Mouse (Mus musculus): Measurements from ENCODE around the gene Sntg2. TPM values are rescaled to one million over a fixed set of nuclear protein-coding genes. Genes with fewer than 3 reads are reported as not detected.

The Sntg2 gene
- not detected in 2 replicates for polyA plus RNA-seq (2011; ENCODE audit: insufficient read depth, insufficient read length, low replicate concordance, missing spikeins)

DNA sequence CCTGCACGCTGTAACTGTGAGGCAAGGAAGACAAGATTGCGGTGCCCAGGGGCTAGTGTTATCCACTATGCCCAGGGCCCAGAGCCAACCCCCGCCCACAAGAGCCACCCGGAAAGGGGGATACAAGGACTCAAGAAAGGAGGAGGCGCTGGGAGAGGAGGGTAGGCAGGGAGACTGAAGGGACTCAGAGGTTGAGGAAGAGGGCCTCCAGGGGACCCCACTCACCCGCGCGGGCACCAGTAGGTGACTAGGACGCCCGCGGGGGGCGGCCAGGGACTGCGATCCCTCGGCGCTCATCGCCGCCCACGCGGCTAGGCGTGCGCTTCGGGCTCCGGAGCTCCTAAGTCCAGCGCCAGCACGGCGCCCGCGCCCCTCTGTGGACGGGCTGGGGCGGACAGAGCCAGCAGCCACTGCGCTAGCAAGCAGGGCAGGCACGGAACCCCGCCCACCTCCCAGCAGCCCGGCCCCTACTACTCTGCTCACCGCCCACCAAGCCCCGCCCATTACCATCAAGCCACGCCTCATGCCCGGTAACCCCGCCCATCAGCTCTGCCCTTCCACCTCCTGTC lies at the start of gene Sntg2:
Sntg2 (minus strand) TSS at position 443 of the 569 bp plus-strand sequence.
- no peak for TF ChIP-seq CTCF (IDR thresholded peaks at IDR 0.05; ENCODE audit: control insufficient read depth, insufficient read depth, low read length)
- no peak for TF ChIP-seq POLR2A (IDR thresholded peaks at IDR 0.05; ENCODE audit: borderline replicate concordance, control insufficient read depth, low read depth, low read length)
- 1% methylated on average over 37 of the region's 39 CpGs for WGBS
- Histone ChIP-seq H3K4me3 (replicated peaks; ENCODE audit: control insufficient read depth, low read depth, low read length) (no peak within 1 kb of the TSS), H3K27ac (ENCODE audit: control insufficient read depth, insufficient read depth, low read depth, low read length, poor library complexity) (no peak within 1 kb of the TSS), H3K4me1 (ENCODE audit: control insufficient read depth, insufficient read depth, low read length) (no peaks in the 10 kb centered on the region; the same call in 1 of the 2 replicates)

DNA sequence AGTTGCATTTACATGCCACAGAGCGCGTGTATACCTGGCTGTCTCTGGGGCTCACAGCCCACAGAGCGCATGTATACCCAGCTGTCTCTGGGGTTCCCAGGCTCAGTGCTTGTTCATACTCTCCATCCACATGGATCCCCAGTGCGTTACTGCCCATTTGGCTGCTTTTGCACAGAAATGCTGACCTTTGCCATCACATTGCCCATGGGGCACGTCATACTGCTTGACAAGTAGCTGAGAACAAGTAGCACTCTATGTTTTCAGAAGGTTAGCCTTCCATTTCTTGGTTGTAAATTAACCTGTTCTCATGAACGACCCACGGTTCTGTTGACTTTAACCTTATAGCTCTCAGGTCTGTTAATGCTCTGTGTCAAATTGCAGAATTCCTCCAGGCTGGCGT lies 43.4 kb upstream of the Sntg2 start:
- no peak overlapping the region for H3K27ac ChIP-seq (ENCODE audit: control insufficient read depth, insufficient read depth, low read depth, low read length, poor library complexity)
- H3K4me3 ChIP-seq (replicated peaks; ENCODE audit: control insufficient read depth, low read depth, low read length) = no peak overlapping the region
- TF ChIP-seq POLR2A (IDR thresholded peaks at IDR 0.05; ENCODE audit: borderline replicate concordance, control insufficient read depth, low read depth, low read length) (no peak), CTCF (IDR thresholded peaks at IDR 0.05; ENCODE audit: control insufficient read depth, insufficient read depth, low read length) (no peak)
- no peaks in the 10 kb centered on the region for H3K4me1 ChIP-seq (ENCODE audit: control insufficient read depth, insufficient read depth, low read length)
- WGBS = 79% methylated on average over 8 of the region's 8 CpGs

- WGBS = 61% methylated on average over 6 of the region's 6 CpGs
Observed at GRCm38 (mm10) chr12:30415981-30416380, 42.8 kb upstream of the Sntg2 start.

GRCm38 (mm10) chr12:30402651-30403050 lies 29.5 kb upstream of the Sntg2 start:
- no peak overlapping the region for H3K27ac ChIP-seq (ENCODE audit: control insufficient read depth, insufficient read depth, low read depth, low read length, poor library complexity)
- TF ChIP-seq CTCF (IDR thresholded peaks at IDR 0.05; ENCODE audit: control insufficient read depth, insufficient read depth, low read length) (no peak), POLR2A (IDR thresholded peaks at IDR 0.05; ENCODE audit: borderline replicate concordance, control insufficient read depth, low read depth, low read length) (no peak)
- no peaks in the 10 kb centered on the region for H3K4me1 ChIP-seq (ENCODE audit: control insufficient read depth, insufficient read depth, low read length)
- no peak overlapping the region for H3K4me3 ChIP-seq (replicated peaks; ENCODE audit: control insufficient read depth, low read depth, low read length)

More at GRCm38 (mm10) chr12:30415981-30416380, 42.8 kb upstream of the Sntg2 start:
- Histone ChIP-seq H3K4me3 (replicated peaks; ENCODE audit: control insufficient read depth, low read depth, low read length) (no peak overlapping the region), H3K27ac (ENCODE audit: control insufficient read depth, insufficient read depth, low read depth, low read length, poor library complexity) (no peak overlapping the region), H3K4me1 (ENCODE audit: control insufficient read depth, insufficient read depth, low read length) (no peaks in the 10 kb centered on the region)
- no peak for TF ChIP-seq POLR2A (IDR thresholded peaks at IDR 0.05; ENCODE audit: borderline replicate concordance, control insufficient read depth, low read depth, low read length)
- TF ChIP-seq CTCF (IDR thresholded peaks at IDR 0.05; ENCODE audit: control insufficient read depth, insufficient read depth, low read length) = no peak

DNA sequence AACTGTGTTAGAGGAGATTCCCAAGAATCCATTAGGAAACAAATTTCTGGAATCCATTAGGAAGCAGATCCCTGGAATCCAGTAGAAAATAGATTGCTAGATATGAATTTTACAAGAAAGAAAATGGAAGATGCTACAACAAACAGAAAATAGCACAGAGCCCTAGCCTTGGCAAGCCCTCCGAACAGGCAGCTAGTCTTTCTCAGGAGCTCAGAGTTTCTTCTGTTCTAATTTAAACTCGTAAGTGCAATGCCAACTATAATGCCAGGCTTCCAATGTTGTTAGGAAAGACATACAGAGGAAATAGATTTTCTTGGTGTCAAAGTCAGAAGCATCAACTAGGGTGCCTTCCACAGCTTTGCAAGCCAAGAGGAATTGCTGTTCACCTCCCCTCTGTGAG lies 27.4 kb upstream of the Sntg2 start:
- no peaks in the 10 kb centered on the region for H3K4me1 ChIP-seq (ENCODE audit: control insufficient read depth, insufficient read depth, low read length)
- no peak overlapping the region for H3K27ac ChIP-seq (ENCODE audit: control insufficient read depth, insufficient read depth, low read depth, low read length, poor library complexity)
- H3K4me3 ChIP-seq (replicated peaks; ENCODE audit: control insufficient read depth, low read depth, low read length) = no peak overlapping the region
- TF ChIP-seq CTCF (IDR thresholded peaks at IDR 0.05; ENCODE audit: control insufficient read depth, insufficient read depth, low read length) = no peak
- TF ChIP-seq POLR2A (IDR thresholded peaks at IDR 0.05; ENCODE audit: borderline replicate concordance, control insufficient read depth, low read depth, low read length) = no peak
- 70% methylated on average over 2 of the region's 2 CpGs for WGBS

DNA sequence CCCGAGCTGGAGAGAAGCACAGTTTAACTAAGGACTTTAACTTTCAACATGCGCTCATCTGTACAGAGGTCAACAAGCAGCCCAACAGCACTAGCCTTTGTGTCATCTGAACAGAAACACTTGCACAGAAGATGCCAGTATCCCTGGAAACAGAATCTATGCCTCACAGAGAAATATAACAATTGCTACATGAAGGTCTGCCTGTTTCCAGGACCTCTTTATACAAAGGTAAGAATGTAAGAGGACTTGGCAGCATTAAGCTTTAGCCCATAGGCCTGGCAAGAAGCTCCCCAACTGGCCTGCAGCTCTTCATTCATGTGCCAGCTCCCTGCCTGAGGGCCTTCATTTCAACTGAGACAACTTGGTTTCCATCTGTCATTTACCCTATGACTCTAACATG lies 26.9 kb upstream of the Sntg2 start:
- H3K4me1 ChIP-seq (ENCODE audit: control insufficient read depth, insufficient read depth, low read length) = no peaks in the 10 kb centered on the region
- whole genome bisulfite sequencing = 78% methylated on average over 2 of the region's 2 CpGs

GRCm38 (mm10) chr12:30372293-30372692 lies 882 bp downstream of the Sntg2 start:
- H3K4me1 ChIP-seq (ENCODE audit: control insufficient read depth, insufficient read depth, low read length) = no peaks in the 10 kb centered on the region; the same call in 1 of the 2 replicates
- H3K4me3 ChIP-seq (replicated peaks; ENCODE audit: control insufficient read depth, low read depth, low read length) = no peak overlapping the region
- H3K27ac ChIP-seq (ENCODE audit: control insufficient read depth, insufficient read depth, low read depth, low read length, poor library complexity) = no peak overlapping the region
- 25% methylated on average over 5 of the region's 5 CpGs for WGBS
- TF ChIP-seq CTCF (IDR thresholded peaks at IDR 0.05; ENCODE audit: control insufficient read depth, insufficient read depth, low read length) = no peak
- no peak for TF ChIP-seq POLR2A (IDR thresholded peaks at IDR 0.05; ENCODE audit: borderline replicate concordance, control insufficient read depth, low read depth, low read length)

More for the DNA sequence above, 26.9 kb upstream of the Sntg2 start:
- H3K4me3 ChIP-seq (replicated peaks; ENCODE audit: control insufficient read depth, low read depth, low read length) = no peak overlapping the region
- H3K27ac ChIP-seq (ENCODE audit: control insufficient read depth, insufficient read depth, low read depth, low read length, poor library complexity) = no peak overlapping the region
- TF ChIP-seq CTCF (IDR thresholded peaks at IDR 0.05; ENCODE audit: control insufficient read depth, insufficient read depth, low read length) (no peak), POLR2A (IDR thresholded peaks at IDR 0.05; ENCODE audit: borderline replicate concordance, control insufficient read depth, low read depth, low read length) (no peak)

DNA sequence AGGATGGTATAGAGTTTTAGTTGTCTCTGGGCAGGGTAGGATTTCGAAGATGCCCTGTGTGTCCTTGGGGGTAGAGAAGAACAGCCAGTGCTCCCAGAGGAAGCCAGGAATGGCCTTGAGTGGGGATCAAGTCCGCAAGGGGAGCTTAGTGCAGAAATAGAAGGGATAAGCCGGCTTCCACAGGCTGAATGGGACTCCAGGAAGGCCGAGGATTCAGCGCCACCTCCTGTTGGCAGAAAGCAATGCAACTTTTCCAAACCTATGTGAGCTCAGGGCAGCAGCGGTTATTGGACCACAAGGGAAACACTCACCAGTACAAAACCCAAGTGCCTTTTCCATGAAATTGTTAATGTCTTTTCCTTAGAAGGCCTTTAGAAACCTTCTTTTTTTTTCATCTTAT lies 3.4 kb downstream of the Sntg2 start:
- WGBS = 10% methylated on average over 6 of the region's 6 CpGs
- Histone ChIP-seq H3K4me1 (ENCODE audit: control insufficient read depth, insufficient read depth, low read length) (no peaks in the 10 kb centered on the region; the same call in 1 of the 2 replicates), H3K27ac (ENCODE audit: control insufficient read depth, insufficient read depth, low read depth, low read length, poor library complexity) (no peak overlapping the region), H3K4me3 (replicated peaks; ENCODE audit: control insufficient read depth, low read depth, low read length) (no peak overlapping the region)
- TF ChIP-seq POLR2A (IDR thresholded peaks at IDR 0.05; ENCODE audit: borderline replicate concordance, control insufficient read depth, low read depth, low read length) = no peak
- peak; percentile 24; the same call in 1 of the 2 replicates for TF ChIP-seq CTCF (IDR thresholded peaks at IDR 0.05; ENCODE audit: control insufficient read depth, insufficient read depth, low read length)
